ENCODE assay signal across 13 mouse cellular contexts in genomic region chrX:57260744-57261143, GRCm38 (mm10). TPM values are rescaled to one million over a fixed set of nuclear protein-coding genes. Genes with fewer than 3 reads are reported as not detected.
DNase-seq lines count a peak whose midpoint lies in the region; ATAC-seq lines count a peak whose summit lies in the region.
"Had no signal": no experiment of that assay in that cellular context is flagged by ENCODE, and none has a peak within 500 bp of the region (broad histone marks: within the 10 kb centered on the region; RNA-seq: fewer than 3 reads in every experiment).

No protein-coding gene starts in this region.

- H3K4me3 ChIP-seq in embryonic facial prominence, embryonic 11.5 days (ENCODE audit: low read depth, low read length) = no peak overlapping the region
- no peak overlapping the region for H3K4me3 ChIP-seq in embryonic facial prominence, embryonic 10.5 days
- H3K4me3 ChIP-seq: megakaryocyte, embryonic 14.5 days had no signal

- no peak overlapping the region for H3K27ac ChIP-seq in embryonic facial prominence, embryonic 11.5 days (replicated peaks; ENCODE audit: low read depth, low read length)
- H3K27ac ChIP-seq in embryonic facial prominence, embryonic 10.5 days (replicated peaks) = no peak overlapping the region

- H3K27me3 ChIP-seq in embryonic facial prominence, embryonic 11.5 days (ENCODE audit: control insufficient read depth, insufficient read depth, low read length) = no peaks in the 10 kb centered on the region
- no peaks in the 10 kb centered on the region for H3K27me3 ChIP-seq in embryonic facial prominence, embryonic 10.5 days (replicated peaks; ENCODE audit: low read depth, poor library complexity, severe bottlenecking)

- no peaks in the 10 kb centered on the region for H3K4me1 ChIP-seq in embryonic facial prominence, embryonic 11.5 days (ENCODE audit: control insufficient read depth, insufficient read depth, low read length)
- H3K4me1 ChIP-seq in embryonic facial prominence, embryonic 10.5 days = no peaks in the 10 kb centered on the region
- H3K4me1 ChIP-seq: megakaryocyte, embryonic 14.5 days had no signal

- H3K9ac ChIP-seq in embryonic facial prominence, embryonic 11.5 days (replicated peaks; ENCODE audit: low read length) = no peak overlapping the region

- no peak overlapping the region for H3K4me2 ChIP-seq in embryonic facial prominence, embryonic 11.5 days (ENCODE audit: low read depth, low read length)

- H3K36me3 ChIP-seq in embryonic facial prominence, embryonic 11.5 days (replicated peaks; ENCODE audit: control insufficient read depth, insufficient read depth, low read depth, low read length) = no peaks in the 10 kb centered on the region
- H3K36me3 ChIP-seq in embryonic facial prominence, embryonic 10.5 days (replicated peaks) = no peaks in the 10 kb centered on the region
- H3K36me3 ChIP-seq: G1E had no signal

- no peaks in the 10 kb centered on the region for H3K9me3 ChIP-seq in embryonic facial prominence, embryonic 11.5 days (replicated peaks; ENCODE audit: control insufficient read depth, low read length)
- H3K9me3 ChIP-seq in embryonic facial prominence, embryonic 10.5 days = no peaks in the 10 kb centered on the region
- H3K9me3 ChIP-seq: G1E; megakaryocyte, embryonic 14.5 days had no signal

- WGBS in embryonic facial prominence, embryonic 11.5 days = 58% methylated on average over 2 of the region's 2 CpGs
- WGBS in embryonic facial prominence, embryonic 10.5 days = 62% methylated on average over 2 of the region's 2 CpGs

- no peak for ATAC-seq in embryonic facial prominence, embryonic 11.5 days (replicated peaks; ENCODE audit: insufficient number of reproducible peaks, low FRiP score, low TSS enrichment, low read depth)
- peak; percentile 96 for ATAC-seq in CD4-positive, CD25-positive, alpha-beta regulatory T cell, adult 4 months
- ATAC-seq in neutrophil, adult 5-6 weeks (ENCODE audit: extremely low read depth, insufficient number of reproducible peaks, low FRiP score, poor library complexity, severe bottlenecking) = peak; percentile 53; the same call in 1 of the 2 replicates
- no peak for ATAC-seq in erythroid progenitor cell, adult 5-6 weeks (replicated peaks; ENCODE audit: low FRiP score, poor library complexity, severe bottlenecking)

- intact Hi-C loops in left cerebral cortex, postnatal 14 days (cut with DNase I) = no loop called here

- DNase-seq in embryonic facial prominence, embryonic 11.5 days (ENCODE audit: low spot score) = peak; percentile 29
- DNase-seq in embryonic facial prominence, embryonic 10.5 days (ENCODE audit: low spot score) = no peak
- DNase-seq in left cerebral cortex, postnatal 14 days (ENCODE audit: low spot score in 2 of 2) = peak; percentile 16 to 22
- no peak for DNase-seq in left cerebral cortex, adult 11 months (ENCODE audit: low spot score)
- no peak for DNase-seq in lung, postnatal 4 days
- DNase-seq: cerebellum, postnatal 25 days; layer of hippocampus, postnatal 36 days had no signal

RNA-seq across cellular contexts. Expression of gene Cd40lg, which starts 48.8 kb away (rescaled TPM):
- not detected in 2 replicates for polyA plus RNA-seq in embryonic facial prominence, embryonic 11.5 days (2014; fragmentation: Nextera tagmentation; extraction: Ambion mirVana)
- not detected in 2 replicates for polyA plus RNA-seq in embryonic facial prominence, embryonic 10.5 days (2016; fragmentation: Nextera tagmentation; extraction: Ambion mirVana)
- not detected for total RNA-seq in left cerebral cortex, postnatal 14 days (2021)
- polyA plus RNA-seq in CD4-positive, CD25-positive, alpha-beta regulatory T cell, adult 4 months (2017; shearing (Covaris generic)) = 10 to 100 TPM; 31.4 to 42.4 TPM
- 1.2 and 3.5 TPM in 2 replicates for total RNA-seq in neutrophil, adult 5-6 weeks (2017)
- total RNA-seq in erythroid progenitor cell, adult 5-6 weeks (2015; ENCODE audit: low replicate concordance) = 1.4 TPM in 1 of 2 replicates, not detected in the other
- total RNA-seq in erythroid progenitor cell, adult 5-6 weeks (2017; ENCODE audit: low replicate concordance) = 0.90 TPM in 1 of 2 replicates, not detected in the other
- total RNA-seq: G1E; gastrocnemius, postnatal 4 days; layer of hippocampus, postnatal 36 days had no signal
- polyA plus RNA-seq: G1E had no signal

Comparison
In these comparisons a context has a peak if more than half of its experiments do, and no peak if none do; other contexts are left out.
1. DNase-seq: peak in embryonic facial prominence, embryonic 11.5 days (single experiment) and left cerebral cortex, postnatal 14 days (2 of 2); none in embryonic facial prominence, embryonic 10.5 days (single experiment), left cerebral cortex, adult 11 months (single experiment) and lung, postnatal 4 days (0 of 2).
2. ATAC-seq: peak in CD4-positive, CD25-positive, alpha-beta regulatory T cell, adult 4 months (single experiment) and neutrophil, adult 5-6 weeks (single experiment); none in embryonic facial prominence, embryonic 11.5 days (single experiment) and erythroid progenitor cell, adult 5-6 weeks (single experiment).